Mouse (Mus musculus) midbrain, embryonic 14.5 days (tissue): ENCODE measurements at regions not wholly inside any gene's neighbourhood (a gene's known extent, or its start where the extent isn't known, plus 50 kb on each side); places are given as distances from the start of the nearest gene placed in this dataset.

Source experiments
- ATAC-seq: fragments of 200-750 bp; cut with Nextera tagmentation; 2 replicates; pipeline ENCODE4 v1.8.0; 2017; ENCODE audit warnings: moderate number of reproducible peaks, moderate library complexity; ENCODE audit not compliant: low FRiP score, low TSS enrichment
- DNase-seq: peaks from one replicate; pipeline ENCODE4 v3.0.0-alpha.2; 2015
- H3K27ac ChIP-seq: fragments of 300-500 bp; sonication (generic); replicated peaks from 2 replicates; pipeline ENCODE4 v1.5.1; 2014; ENCODE audit warnings: mild to moderate bottlenecking, low read depth, low read length, moderate library complexity
- H3K27me3 ChIP-seq: fragments of 300-500 bp; sonication (generic); 2 replicates; pipeline ENCODE4 v1.6.1; 2014; ENCODE audit warnings: low read length, control low read depth, mixed read lengths; ENCODE audit not compliant: control insufficient read depth, insufficient read depth
- H3K36me3 ChIP-seq: fragments of 300-500 bp; sonication (generic); 2 replicates; pipeline ENCODE4 v1.6.1; 2014; ENCODE audit warnings: low read length, control low read depth; ENCODE audit not compliant: control insufficient read depth, insufficient read depth
- H3K4me1 ChIP-seq: fragments of 300-500 bp; sonication (generic); 2 replicates; pipeline ENCODE4 v1.6.1; 2014; ENCODE audit warnings: mild to moderate bottlenecking, antibody characterized with exemption, low read length, control low read depth; ENCODE audit not compliant: control insufficient read depth, insufficient read depth
- H3K4me2 ChIP-seq: fragments of 300-500 bp; sonication (generic); 2 replicates; pipeline ENCODE4 v1.6.1; 2014; ENCODE audit warnings: mild to moderate bottlenecking, low read length, moderate library complexity
- H3K4me3 ChIP-seq: fragments of 300-500 bp; sonication (generic); replicated peaks from 2 replicates; pipeline ENCODE4 v1.5.1; 2014; ENCODE audit warnings: low read depth, low read length
- H3K9ac ChIP-seq: fragments of 300-500 bp; sonication (generic); replicated peaks from 2 replicates; pipeline ENCODE4 v1.6.1; 2014; ENCODE audit warnings: mild to moderate bottlenecking, low read length, moderate library complexity
- H3K9me3 ChIP-seq: fragments of 300-500 bp; sonication (generic); 2 replicates; pipeline ENCODE4 v1.6.1; 2016; ENCODE audit warnings: low read length, control low read depth, mixed read lengths; ENCODE audit not compliant: control insufficient read depth
- WGBS: fragments of 180-500 bp; shearing (Covaris S2); extraction: QIAGEN DNeasy Blood & Tissue Kit; methylation state at CpG from one replicate; pipeline ENCODE4 v1.1.7; 2014; 5-methylcytosine and 5-hydroxymethylcytosine counted together

- H3K9ac ChIP-seq = no peak overlapping the region
- H3K4me1 ChIP-seq = no peaks in the 10 kb centered on the region
- H3K9me3 ChIP-seq = no peaks in the 10 kb centered on the region
- 82% methylated on average over 3 of the region's 3 CpGs for WGBS
- no peak overlapping the region for H3K27ac ChIP-seq
- H3K4me3 ChIP-seq = no peak overlapping the region
- DNase-seq (no peak), ATAC-seq (no peak)
- H3K36me3 ChIP-seq = no peaks in the 10 kb centered on the region
- no peaks in the 10 kb centered on the region for H3K27me3 ChIP-seq
- no peak overlapping the region for H3K4me2 ChIP-seq
These were observed 334.9 kb upstream of the Api5 start for GRCm38 (mm10) chr2:94772801-94773200.

GRCm38 (mm10) chr2:94772268-94772667, 334.3 kb upstream of the Api5 start:
- no peak for ATAC-seq
- no peak overlapping the region for H3K27ac ChIP-seq
- H3K9ac ChIP-seq = no peak overlapping the region
- H3K4me3 ChIP-seq = no peak overlapping the region
- H3K27me3 ChIP-seq = no peaks in the 10 kb centered on the region
- no peak overlapping the region for H3K4me2 ChIP-seq
- 32% methylated on average over 4 of the region's 4 CpGs for WGBS
- no peaks in the 10 kb centered on the region for H3K9me3 ChIP-seq
- peak; percentile 23 for DNase-seq
- H3K4me1 ChIP-seq = no peaks in the 10 kb centered on the region
- no peaks in the 10 kb centered on the region for H3K36me3 ChIP-seq

GRCm38 (mm10) chr2:94766524-94766923, 328.6 kb upstream of the Api5 start:
- no peak overlapping the region for H3K4me3 ChIP-seq
- H3K9me3 ChIP-seq = no peaks in the 10 kb centered on the region
- ATAC-seq (no peak), DNase-seq (no peak)
- 88% methylated on average over 2 of the region's 2 CpGs for WGBS
- H3K4me2 ChIP-seq = no peak overlapping the region
- H3K4me1 ChIP-seq = no peaks in the 10 kb centered on the region
- H3K9ac ChIP-seq = no peak overlapping the region
- no peaks in the 10 kb centered on the region for H3K27me3 ChIP-seq
- H3K27ac ChIP-seq = no peak overlapping the region
- no peaks in the 10 kb centered on the region for H3K36me3 ChIP-seq

- H3K9ac ChIP-seq = no peak overlapping the region
- no peak overlapping the region for H3K4me3 ChIP-seq
- H3K9me3 ChIP-seq = no peaks in the 10 kb centered on the region
- H3K27ac ChIP-seq = peak overlapping the region; percentile 2; the same call in 1 of the 2 replicates
- peak overlapping the region; percentile 14; the same call in 1 of the 2 replicates for H3K4me2 ChIP-seq
- no peaks in the 10 kb centered on the region for H3K4me1 ChIP-seq
- 9% methylated on average over 8 of the region's 8 CpGs for WGBS
- H3K27me3 ChIP-seq = no peaks in the 10 kb centered on the region
- peak; percentile 73; the same call in 1 of the 2 replicates for ATAC-seq
- no peaks in the 10 kb centered on the region for H3K36me3 ChIP-seq
- peak; percentile 75 for DNase-seq
These were observed 327.0 kb upstream of the Api5 start for GRCm38 (mm10) chr2:94764852-94765435.

GRCm38 (mm10) chr2:94764451-94764850, 326.5 kb upstream of the Api5 start:
- DNase-seq = peak; percentile 49
- H3K36me3 ChIP-seq = no peaks in the 10 kb centered on the region
- no peaks in the 10 kb centered on the region for H3K9me3 ChIP-seq
- no peak overlapping the region for H3K4me3 ChIP-seq
- H3K27ac ChIP-seq = no peak overlapping the region; the same call in 1 of the 2 replicates
- ATAC-seq = no peak
- no peaks in the 10 kb centered on the region for H3K4me1 ChIP-seq
- H3K9ac ChIP-seq = no peak overlapping the region
- no peak overlapping the region for H3K4me2 ChIP-seq
- WGBS = 2% methylated on average over 3 of the region's 3 CpGs
- H3K27me3 ChIP-seq = no peaks in the 10 kb centered on the region

- no peak overlapping the region for H3K9ac ChIP-seq
- no peak overlapping the region for H3K4me2 ChIP-seq
- no peaks in the 10 kb centered on the region for H3K27me3 ChIP-seq
- WGBS = 89% methylated on average over 3 of the region's 3 CpGs
- no peak overlapping the region for H3K4me3 ChIP-seq
- DNase-seq (no peak), ATAC-seq (no peak)
- no peak overlapping the region for H3K27ac ChIP-seq
- no peaks in the 10 kb centered on the region for H3K4me1 ChIP-seq
- no peaks in the 10 kb centered on the region for H3K36me3 ChIP-seq
- H3K9me3 ChIP-seq = no peaks in the 10 kb centered on the region
These were observed 310.3 kb upstream of the Api5 start for GRCm38 (mm10) chr2:94748161-94748711.

GRCm38 (mm10) chr2:94729791-94730190, 291.9 kb upstream of the Api5 start:
- Histone ChIP-seq H3K27me3 (no peaks in the 10 kb centered on the region), H3K36me3 (no peaks in the 10 kb centered on the region), H3K4me1 (peaks cover 7% of the 10 kb centered on the region; the same call in 1 of the 2 replicates), H3K4me3 (no peak overlapping the region), H3K27ac (no peak overlapping the region), H3K4me2 (no peak overlapping the region), H3K9me3 (no peaks in the 10 kb centered on the region), H3K9ac (no peak overlapping the region)
- DNase-seq = no peak
- ATAC-seq = no peak
- WGBS = 65% methylated on average over 5 of the region's 5 CpGs

GRCm38 (mm10) chr2:94699383-94699782, 261.4 kb upstream of the Api5 start:
- no peak overlapping the region for H3K9ac ChIP-seq

GRCm38 (mm10) chr2:94695212-94695611, 257.3 kb upstream of the Api5 start:
- no peak overlapping the region for H3K4me3 ChIP-seq
- no peaks in the 10 kb centered on the region for H3K4me1 ChIP-seq
- 87% methylated on average over 3 of the region's 3 CpGs for WGBS
- no peak overlapping the region for H3K4me2 ChIP-seq
- H3K27ac ChIP-seq = no peak overlapping the region
- H3K27me3 ChIP-seq = no peaks in the 10 kb centered on the region
- H3K9me3 ChIP-seq = no peaks in the 10 kb centered on the region
- DNase-seq = no peak
- no peak overlapping the region for H3K9ac ChIP-seq
- no peaks in the 10 kb centered on the region for H3K36me3 ChIP-seq
- ATAC-seq = no peak

More at GRCm38 (mm10) chr2:94699383-94699782, 261.4 kb upstream of the Api5 start:
- H3K4me1 ChIP-seq = no peaks in the 10 kb centered on the region
- DNase-seq = no peak
- no peak overlapping the region for H3K27ac ChIP-seq
- H3K27me3 ChIP-seq = no peaks in the 10 kb centered on the region
- no peak overlapping the region for H3K4me2 ChIP-seq
- no peaks in the 10 kb centered on the region for H3K9me3 ChIP-seq
- 13% methylated on average over 1 of the region's 1 CpGs for WGBS
- no peak for ATAC-seq
- H3K4me3 ChIP-seq = no peak overlapping the region
- no peaks in the 10 kb centered on the region for H3K36me3 ChIP-seq
